Mouse (Mus musculus): ENCODE results near the gene Syde1.

DNA sequence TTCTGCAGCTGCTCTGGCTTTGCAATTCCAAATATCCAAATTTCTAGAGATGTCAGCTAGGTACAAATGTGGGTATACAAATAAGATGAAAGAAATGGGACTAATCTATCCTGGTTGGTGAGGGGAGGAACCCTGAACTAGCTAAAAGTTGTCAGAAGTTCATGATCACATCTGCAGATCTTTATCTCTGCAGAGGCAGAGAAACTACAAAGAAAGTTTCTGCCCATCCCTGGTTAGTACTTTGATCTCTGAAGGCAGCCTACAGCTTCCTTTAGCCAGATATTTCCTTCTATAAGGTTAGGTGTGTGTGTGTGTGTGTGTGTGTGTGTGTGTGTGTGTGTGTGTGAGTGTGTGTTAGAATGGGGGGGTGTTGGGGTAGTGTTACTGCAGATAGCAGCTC is 2.8 kb upstream of the Syde1 start:
- TF ChIP-seq CTCF (conservative IDR thresholded peaks at IDR 0.05; ENCODE audit: insufficient read depth, insufficient read length, low read depth, low read length) (no peak), POLR2A (IDR thresholded peaks at IDR 0.05; ENCODE audit: low read depth, low read length) (no peak)
